Mouse (Mus musculus): ENCODE measurements around the gene Inpp5d.
A peak's percentile ranks its signal among the peaks of the same experiment; 100 is the strongest.

The Inpp5d gene

DNA sequence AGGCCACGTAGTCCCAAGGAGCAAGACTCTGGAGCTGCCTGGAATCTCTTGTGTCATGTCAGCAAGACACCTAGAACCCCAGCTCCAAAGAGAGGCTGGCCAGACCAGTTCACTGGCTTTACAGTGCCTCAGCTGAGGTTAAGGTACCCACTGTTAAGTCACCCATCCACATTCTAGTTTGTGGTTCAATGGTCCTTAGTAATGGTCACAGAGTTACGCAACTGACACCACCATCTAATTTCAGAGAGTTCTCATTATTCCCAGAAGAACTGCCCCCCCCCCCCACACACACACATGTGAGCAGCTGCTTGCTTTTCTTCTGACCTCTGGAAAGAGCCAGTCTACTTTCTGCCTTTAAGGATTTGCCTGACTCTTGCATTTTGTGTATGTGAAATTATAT, 4.7 kb downstream of the Inpp5d start:
- DNase-seq (ENCODE audit: low spot score), result no peak

DNA sequence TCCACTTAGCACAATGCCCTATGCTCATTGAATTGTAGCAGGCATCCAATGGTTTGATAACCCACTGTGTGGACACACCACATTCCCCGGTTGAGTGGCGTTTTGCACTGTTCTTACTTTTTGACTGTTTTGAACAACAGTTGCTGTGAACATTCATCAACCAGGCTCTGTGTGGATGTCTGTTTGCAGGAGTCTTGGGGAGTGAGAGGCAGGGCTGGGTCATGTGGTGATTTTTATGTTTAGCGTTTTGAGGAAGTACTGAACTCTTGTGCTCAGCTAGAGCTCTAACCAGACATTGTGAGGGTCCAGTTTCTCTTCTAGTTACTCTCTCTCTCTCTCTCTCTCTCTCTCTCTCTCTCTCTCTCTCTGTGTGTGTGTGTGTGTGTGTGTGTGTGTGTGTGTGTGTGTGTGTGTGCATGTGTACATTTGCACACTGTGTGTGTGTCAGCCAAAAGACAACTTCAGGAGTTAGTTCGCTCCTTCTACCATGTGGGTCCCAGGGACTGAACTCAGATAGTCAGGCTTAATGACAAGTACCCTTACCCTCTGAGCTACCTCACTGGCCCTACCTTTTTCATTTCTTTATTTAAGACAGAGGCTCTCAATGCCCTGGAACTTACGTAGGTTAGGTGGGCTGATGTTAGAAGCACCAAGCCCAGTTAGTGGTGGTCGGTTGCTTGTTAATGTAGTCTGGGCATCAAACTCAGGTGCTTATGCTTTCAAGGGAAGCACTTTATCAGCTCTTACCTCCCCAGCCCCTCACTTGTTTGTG, 5.3 kb downstream of the Inpp5d start:
- no peak for DNase-seq (ENCODE audit: low spot score)

DNA sequence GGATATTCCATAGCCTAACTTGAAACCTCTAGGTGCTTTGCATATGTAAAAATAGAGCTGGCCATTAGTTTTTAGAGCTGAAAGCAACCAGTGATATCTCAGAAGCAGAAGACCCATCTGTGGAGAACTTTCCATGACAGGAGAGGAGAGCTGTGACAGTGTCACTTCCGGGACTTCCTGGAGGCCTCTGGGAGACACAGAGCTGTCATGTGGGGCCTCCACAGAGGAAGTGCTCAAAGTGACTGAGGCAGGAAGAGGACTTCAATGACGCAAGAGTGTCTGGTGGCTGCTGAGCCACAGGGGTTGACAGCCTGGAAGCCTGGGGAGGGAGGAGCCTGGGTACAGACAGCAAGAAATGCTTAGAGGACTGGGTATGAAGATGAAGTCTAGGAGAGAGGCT, 6.2 kb downstream of the Inpp5d start:
- peak; percentile 63 for DNase-seq (ENCODE audit: low spot score)

DNA sequence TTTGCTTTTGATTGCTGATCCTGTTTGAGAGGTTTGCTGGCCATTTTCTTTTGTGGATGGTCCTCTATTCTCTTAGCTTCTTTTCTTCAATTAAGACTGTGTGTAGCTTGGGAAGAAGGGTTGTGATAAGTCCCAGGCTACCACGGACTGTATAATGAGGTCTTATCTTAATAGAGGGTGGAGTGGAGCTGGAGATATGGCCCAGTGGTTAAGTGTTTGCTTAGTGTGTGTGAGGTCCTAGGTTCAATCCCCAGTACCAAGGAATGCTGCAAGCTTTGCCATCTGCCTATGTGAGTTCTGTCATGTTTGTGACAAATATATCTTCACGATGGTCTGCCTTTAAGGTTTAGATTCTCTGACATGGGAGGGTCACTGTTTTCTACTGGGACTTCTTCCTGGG, 8.0 kb downstream of the Inpp5d start:
- no peak for DNase-seq (ENCODE audit: low spot score)

DNA sequence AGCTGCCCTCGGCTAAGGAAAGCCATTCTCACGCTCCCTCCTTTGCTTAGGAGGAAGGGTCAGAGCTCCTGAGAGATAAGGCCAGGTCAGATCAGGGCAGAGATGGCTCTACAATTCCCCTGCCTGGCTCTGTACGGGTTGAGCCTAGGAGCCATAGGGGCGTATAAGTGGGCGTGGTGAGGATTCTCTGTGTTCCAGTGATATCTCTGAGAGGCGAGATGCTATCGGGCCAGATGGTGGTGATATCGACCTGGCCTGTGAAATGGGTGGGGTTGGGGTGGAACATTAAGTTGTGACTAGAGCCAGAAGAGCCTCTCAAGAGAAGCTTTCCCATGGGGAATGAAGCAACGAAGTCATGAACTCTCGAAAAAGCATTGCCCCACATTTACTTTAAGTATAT, 11.5 kb downstream of the Inpp5d start:
- DNase-seq (ENCODE audit: low spot score), result no peak

DNA sequence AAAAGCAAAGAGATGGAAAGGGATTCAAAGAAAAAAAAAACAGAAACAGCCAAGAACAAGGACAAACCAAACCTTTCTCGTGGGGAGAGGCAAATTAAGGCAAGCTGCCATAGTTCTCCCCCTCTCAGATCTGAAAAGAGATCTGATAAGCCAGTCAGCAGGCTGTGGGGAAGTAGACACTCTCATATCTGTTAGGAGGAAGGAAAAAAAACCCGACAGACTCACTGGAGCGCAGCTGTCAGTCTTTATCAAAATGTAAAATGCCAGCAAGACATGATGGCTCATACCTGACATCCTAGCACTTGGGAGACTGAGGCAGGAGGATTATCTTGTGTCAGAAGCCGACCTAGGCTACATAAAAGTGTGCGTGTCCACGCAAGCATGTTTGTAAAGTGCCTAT, 12.1 kb downstream of the Inpp5d start:
- DNase-seq (ENCODE audit: low spot score), result no peak

DNA sequence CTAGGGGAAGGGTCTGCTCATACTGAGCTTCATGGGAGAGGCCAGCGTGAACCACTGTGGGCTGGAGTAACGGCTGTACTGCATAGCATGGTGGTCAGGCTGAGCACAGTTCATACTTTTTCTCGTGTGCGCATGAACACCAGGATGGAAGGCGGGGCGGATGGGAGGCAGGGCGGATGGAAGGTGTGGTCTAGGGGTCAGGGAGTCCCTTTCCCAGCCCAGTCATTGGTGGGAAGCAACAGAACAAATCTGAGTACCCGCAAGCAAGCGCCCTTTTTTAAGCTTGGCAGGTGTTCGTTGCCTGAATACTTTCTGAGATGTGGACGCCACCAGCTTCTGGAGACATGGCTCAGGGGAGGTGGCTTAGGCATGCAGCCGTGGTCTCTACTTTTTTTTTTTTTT, 16.6 kb downstream of the Inpp5d start:
- DNase-seq (ENCODE audit: low spot score), result no peak

DNA sequence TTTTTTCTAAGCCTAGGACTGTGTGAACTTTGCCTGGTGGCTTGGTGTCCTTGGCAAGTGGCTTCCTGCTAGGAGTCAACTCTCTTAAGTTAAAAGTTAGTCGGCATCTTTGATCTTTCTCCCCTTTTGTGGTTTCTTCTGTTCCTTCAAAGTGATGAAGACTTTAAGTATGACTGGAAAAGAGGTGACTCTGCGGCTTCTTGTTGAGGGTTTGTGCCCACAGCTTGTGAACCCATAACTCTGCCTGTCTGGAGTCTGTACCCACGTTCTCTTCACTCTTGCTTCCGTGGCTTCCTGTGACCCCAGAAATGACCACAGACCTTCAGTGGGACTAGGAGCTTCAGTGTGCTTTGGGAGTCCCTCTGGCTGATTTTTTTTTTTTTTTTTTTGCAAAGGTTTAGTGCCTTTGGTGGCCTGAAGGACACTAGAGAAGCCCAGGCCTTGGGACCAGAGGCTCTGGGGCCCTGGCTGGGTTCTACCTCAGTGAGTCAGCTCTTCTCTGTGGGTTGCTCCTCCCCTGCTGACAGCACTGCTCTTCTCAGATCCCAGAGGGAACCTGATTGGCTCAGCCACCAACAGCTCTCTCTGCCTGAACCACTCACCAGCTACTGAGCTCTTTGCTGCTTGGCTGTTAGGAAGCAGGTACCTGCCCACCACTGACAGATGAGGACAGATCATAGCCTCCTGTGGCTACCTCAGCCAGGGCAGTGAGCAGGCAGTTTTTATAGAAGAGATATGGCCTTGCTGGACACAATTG, 17.2 kb downstream of the Inpp5d start:
- peak; percentile 70 for DNase-seq (ENCODE audit: low spot score)

DNA sequence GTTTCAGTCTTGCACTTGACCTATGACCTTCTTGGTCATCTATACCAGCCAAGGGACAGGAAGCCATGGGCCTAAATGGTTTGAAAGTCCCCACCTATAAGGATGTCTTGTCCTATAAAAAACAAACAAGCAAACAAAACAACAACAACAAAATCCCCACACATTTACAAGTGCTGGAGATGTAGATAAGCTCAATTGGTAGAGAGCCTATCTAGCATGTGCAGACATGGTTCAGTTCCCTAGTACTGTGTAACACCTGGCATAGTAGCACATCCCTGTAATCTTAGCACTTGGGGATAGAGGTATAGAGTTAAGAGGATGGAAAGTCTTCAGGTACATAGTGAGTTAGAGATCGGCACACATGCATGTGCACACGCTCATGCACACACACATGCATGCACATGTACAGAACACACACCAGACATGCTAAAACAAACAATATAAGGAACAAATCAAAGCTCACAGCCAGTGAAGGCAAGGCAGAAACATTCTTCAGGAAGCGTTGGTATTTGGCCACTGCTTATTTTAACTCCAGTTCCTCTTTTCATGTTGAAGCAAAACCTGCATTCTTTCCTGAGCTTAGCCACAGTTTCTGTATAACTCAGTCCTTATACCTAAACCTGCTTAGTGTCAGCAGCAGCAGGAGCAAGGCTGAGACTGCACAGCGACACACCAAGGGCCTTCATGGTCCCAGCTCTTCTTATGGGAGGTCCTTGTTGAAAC, 17.9 kb downstream of the Inpp5d start:
- DNase-seq (ENCODE audit: low spot score), result no peak

DNA sequence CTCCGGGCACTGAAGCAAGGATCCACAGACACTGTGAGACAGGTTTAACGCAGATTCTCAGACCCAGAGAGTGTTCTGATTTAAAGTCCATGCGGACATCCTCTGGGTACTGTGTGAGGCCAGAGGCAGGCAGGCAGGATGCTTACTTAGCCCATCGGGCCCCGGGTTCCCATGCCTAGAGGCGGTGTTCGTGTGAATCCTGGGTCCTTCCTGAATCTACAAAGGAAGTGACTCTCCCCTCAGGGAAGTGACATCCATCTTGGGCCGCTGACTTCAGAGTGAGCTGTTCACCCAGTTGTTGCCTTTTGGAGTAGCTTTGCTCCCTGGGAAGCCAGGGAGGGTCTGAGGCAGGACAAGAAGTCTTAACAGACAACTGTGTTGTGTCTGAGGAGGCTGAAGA, 19.6 kb downstream of the Inpp5d start:
- no peak for DNase-seq (ENCODE audit: low spot score)

DNA sequence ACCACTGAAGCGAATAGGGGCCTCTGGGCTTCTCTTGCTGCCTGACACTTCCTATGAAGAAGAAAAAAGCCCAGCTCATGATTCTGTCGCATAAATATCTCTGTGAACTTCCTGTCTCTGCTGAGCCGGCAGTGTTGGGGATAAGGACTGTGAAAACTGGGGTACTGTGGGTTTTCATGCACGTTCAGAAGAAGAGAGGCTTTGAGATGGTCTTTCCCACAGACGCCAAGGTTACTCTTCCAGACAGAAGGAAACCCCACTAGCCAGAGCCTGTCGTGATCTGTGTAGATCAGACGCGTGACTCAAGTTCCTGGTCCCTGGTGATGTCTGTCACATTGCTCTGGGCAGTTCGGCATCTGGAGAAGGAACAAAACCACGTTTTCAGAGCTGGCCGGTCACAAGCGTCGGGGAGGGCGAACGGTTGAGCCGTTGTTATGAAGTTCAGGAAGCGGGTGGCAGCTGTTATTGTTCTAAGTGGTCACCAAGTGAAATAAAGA, 20.1 kb downstream of the Inpp5d start:
- DNase-seq (ENCODE audit: low spot score), result no peak

DNA sequence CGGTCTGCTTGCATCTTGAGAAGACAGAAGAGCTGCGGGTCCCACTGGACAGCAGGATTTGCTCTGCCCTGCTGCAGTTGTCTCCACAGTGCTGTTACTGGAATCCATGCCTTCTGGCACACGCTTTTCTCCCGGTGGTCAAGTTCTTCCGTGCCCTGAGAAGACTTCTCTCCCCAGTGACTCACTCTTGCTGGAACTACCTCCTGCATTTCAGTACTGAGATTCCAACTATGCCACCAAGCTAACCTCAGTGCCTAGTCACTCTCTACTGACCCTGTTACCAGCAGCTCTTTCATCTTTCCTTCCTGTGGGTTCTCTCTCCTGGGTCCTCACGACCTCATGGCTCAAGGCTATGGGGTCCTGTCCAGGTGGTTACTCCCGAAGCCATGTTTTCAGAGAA, 22.9 kb downstream of the Inpp5d start:
- DNase-seq (ENCODE audit: low spot score), result no peak

DNA sequence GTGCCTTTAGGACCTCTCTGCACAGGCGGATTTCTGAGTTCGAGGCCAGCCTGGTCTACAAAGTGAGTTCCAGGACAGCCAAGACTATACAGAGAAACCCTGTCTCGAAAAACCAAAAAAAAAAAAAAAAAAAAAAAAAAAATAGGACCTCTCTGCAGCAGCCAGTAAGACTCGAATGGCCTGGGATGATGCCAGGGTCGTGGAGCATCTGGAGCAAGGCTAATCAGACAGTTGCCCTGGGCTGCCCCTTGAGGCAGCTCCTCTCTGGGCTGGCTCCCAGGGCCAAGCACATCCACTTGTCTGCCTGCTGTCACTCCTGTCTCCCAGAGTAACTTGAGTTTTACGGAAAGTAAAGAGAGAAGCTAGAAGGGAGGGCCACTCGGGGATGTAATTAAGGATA, 24.9 kb downstream of the Inpp5d start:
- no peak for DNase-seq (ENCODE audit: low spot score)

DNA sequence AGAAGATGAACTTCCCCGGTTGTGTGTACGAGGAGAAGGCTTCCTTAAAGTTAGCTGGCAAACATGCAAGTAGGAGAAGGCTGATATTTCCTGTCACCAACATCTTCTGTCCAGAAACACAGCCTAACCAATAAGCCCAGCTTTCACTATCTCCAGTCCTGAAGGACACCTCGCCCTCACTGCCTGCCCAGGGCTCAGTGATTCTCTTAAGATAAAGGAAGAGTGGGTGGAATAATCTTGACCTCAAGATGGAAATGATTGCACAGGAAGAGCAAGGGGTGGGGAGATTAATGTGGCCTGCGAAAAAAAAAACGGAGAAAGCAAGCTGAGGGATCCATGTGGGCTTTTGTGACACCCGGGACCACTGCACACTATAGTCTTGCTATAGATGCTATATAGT, 25.6 kb downstream of the Inpp5d start:
- no peak for DNase-seq (ENCODE audit: low spot score)

DNA sequence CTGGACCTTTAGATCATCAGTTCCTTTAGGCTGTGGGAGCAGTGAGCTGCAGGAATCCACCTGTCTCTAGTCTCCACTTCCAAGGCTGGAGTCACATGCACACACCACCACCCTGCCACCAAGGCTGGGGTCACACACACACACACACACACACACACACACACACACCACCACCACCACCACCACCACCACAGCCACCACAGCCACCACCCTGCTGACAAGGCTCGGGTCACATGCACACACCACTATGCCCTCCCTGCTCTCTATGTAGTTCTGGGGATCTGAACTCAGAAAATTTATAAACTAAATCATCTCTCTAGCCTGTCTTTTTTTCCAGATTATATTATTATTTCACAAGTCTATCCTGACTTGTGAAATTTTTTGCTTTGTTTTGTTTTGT, 27.7 kb downstream of the Inpp5d start:
- no peak for DNase-seq (ENCODE audit: low spot score)

DNA sequence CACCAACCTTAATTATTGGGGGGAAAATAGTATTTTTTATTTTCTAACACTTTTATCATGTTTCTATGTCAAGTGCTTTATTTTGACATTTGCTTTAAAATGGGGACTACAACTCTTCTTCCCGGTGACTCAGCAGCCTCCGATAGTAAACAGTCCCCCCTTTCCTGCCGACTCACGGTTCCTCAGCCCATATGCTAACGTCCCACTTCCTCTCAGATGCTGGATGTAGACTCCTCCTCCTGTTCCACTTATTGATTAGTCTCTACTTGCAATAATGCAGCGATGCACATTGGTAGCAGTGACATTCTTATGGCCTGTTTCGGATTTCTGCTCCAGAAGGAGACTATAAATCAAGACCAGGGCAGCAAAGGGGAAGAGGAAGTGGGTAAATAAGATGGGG, 28.5 kb downstream of the Inpp5d start:
- no peak for DNase-seq (ENCODE audit: low spot score)

DNA sequence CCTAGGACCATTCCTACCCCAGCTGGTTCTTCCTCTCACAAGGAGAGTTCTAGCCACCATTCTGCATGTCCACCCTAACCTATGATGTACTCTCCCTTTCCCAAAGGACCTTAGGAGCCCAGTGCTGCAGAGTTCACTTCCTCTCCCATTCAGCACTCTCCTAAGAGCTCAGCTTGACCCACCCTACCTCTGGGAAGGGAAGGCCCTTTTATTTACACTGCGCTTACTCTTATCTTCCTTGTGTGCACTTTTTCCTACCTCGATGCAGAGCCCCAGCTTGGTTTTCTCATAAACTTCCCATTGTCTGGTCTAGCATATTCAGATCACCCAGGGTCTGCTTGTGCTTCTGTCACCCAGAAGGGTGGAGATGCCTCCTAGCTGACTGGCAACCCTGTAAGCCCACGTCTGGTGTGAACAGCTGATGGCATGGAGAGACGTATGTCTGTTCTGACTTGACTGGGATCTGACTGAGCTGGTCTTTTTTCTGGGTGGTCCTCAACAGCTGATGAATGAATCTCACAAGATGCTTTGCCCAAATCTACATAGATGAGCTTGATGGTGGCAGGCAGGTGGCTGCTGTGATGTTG, 29.2 kb downstream of the Inpp5d start:
- no peak for DNase-seq (ENCODE audit: low spot score)

DNA sequence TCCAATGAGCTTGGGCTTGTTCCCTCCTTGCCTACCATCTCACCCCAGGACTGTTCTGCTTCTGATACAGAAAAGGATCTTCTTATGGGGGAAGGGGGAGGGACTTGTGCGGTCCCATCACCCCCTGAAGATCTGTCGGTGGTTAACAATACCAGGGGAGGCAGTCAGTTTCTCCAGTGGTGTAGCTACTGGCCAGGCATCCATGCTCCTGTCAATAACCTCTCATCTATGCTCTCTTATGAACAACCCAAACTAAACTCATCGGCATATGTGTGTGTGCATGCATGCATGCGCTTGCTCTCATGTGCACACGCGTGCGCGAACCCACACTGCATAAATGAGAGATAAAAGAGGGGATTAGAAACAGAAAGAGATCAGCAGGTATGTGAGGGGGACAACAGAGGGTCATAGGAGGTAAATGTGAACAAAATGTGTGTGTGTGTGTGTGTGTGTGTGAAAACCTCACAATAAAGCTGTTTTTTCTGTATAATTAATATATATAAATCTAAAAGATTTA, 29.9 kb downstream of the Inpp5d start:
- DNase-seq (ENCODE audit: low spot score), result no peak

DNA sequence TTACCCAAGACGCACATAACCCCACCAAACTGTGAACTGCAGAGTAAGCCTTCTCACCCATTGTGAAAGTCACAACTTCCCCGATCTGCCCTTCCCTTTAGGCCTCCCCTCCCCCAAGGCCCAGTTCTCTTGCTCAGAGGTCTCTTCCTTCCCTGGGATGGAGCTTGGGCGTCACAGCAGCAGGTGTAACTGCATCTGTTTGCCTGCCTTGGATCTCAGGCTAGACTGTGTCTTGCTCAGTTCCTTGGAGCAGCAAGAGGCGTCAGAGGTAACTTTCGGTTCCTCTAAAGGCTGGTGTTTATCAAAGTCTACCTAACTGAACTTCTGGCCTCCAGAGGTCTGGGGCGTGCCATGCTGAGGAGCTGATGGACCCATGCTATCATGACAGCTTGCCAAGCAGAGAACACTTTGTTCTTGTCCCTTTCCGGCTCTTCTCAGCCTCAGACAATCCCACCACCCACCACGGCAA, 30.5 kb downstream of the Inpp5d start:
- peak; percentile 71 for DNase-seq (ENCODE audit: low spot score)

DNA sequence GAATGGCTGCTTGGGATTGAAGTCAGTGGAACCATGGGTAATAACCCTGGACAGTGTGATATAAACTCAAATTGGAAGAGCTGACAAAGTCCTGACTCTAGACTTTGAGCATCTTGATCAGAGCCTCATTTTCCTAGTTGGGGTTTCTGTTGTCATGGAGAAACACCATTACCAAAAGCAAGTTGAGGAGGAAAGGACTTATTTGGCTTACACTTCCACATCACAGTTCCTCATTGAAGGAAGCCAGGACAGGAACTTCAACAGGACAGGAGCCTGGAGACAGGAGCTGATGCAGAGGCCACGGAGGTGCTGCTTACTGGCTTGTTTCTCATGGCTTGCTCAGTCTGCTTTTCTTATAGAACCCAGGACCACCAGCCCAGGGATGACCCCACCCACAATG, 31.3 kb downstream of the Inpp5d start:
- DNase-seq (ENCODE audit: low spot score), result no peak

DNA sequence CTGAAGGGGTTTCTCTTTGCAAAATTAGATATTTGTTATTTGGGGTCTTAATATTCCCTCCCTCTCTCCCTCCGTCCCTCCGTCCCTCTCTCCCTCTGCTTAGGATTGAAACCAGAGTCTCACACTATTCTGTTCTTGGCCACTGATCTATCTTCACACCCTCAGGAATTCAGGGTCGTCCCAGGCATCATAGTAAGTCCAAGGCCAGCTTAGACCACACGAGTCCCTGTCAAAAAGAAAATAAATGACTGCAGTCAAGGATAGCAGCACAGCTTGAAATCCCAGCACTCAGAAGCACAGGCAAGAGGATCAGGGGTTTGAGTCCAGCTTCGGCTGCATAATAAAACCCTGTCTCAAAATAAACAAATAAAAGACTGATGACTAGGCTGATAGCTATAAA, 35.0 kb downstream of the Inpp5d start:
- DNase-seq (ENCODE audit: low spot score), result no peak

DNA sequence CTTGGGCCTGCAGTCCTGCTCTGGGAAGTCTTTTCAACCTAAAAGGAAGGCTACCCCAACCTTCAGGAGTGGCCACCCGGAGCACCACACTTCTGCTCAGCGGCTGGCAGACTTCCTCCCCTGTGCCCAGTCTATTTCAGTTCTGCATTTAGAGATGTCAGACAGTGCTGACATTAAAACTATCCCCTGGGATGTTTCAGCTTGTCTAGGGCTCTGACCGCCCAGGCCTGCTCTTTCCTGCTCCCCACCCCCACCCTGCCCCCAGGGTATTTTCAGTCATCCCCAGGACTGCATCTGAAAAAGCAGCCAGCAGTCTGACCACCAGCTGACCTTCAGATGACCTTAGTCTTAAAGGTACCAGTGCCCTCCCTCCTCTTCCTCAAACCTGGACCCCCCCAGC, 38.0 kb downstream of the Inpp5d start:
- DNase-seq (ENCODE audit: low spot score), result no peak

All from spleen, adult 12 weeks (tissue).